Comparison of ENCODE assay signal across 8 mouse cellular contexts in the genomic region with DNA sequence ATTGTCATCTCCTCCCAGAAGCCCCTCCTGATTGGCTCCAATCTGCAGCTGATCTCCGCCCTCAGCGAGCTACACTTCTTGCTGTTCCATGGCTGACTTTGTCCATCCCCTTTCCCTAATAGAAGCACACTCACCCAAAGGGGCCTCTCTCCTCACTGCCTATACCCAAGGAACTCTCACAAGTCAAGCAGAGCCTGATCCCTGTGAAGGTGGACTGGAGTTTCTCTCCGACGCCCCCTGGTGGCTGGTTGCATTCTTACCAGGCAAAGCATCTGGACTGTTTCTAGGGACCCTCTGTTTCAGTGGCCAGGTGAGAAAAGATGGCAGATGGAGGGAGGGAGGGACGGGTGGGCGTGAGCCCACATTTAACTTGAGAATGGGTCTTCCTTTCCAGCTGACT. TPM values are rescaled to one million over a fixed set of nuclear protein-coding genes. Genes with fewer than 3 reads are reported as not detected.
DNase-seq lines count a peak whose midpoint lies in the region; ATAC-seq and TF ChIP-seq lines count a peak whose summit lies in the region.

No protein-coding gene starts in this region.

- no peak overlapping the region for H3K9ac ChIP-seq in heart, adult 2 months (ENCODE audit: low read depth, low read length)
- no peak overlapping the region for H3K9ac ChIP-seq in forebrain, embryonic 12.5 days
- no peak overlapping the region for H3K9ac ChIP-seq in hindbrain, embryonic 16.5 days (ENCODE audit: low read depth, low read length)
- no peak overlapping the region for H3K9ac ChIP-seq in limb, embryonic 13.5 days
- H3K9ac ChIP-seq in midbrain, embryonic 16.5 days (ENCODE audit: low read depth, low read length), result no peak overlapping the region

- H3K4me1 ChIP-seq in heart, adult 2 months (ENCODE audit: control insufficient read depth, insufficient read depth, low read length), result no peaks in the 10 kb centered on the region; the same call in 1 of the 2 replicates
- H3K4me1 ChIP-seq in forebrain, embryonic 12.5 days, result peaks cover 10% of the 10 kb centered on the region; the same call in 1 of the 2 replicates
- peaks cover 7% of the 10 kb centered on the region; the same call in 1 of the 2 replicates for H3K4me1 ChIP-seq in hindbrain, embryonic 16.5 days (ENCODE audit: control insufficient read depth, insufficient read depth, low read depth, low read length)
- no peaks in the 10 kb centered on the region for H3K4me1 ChIP-seq in limb, embryonic 13.5 days
- peaks cover 10% of the 10 kb centered on the region for H3K4me1 ChIP-seq in midbrain, embryonic 16.5 days (ENCODE audit: control insufficient read depth, insufficient read depth, low read length)

- no peaks in the 10 kb centered on the region for H3K79me2 ChIP-seq in heart, adult 2 months (replicated peaks; ENCODE audit: control insufficient read depth, insufficient read depth, low read length)

- TF ChIP-seq POLR2A in heart, adult 2 months (IDR thresholded peaks at IDR 0.05; ENCODE audit: insufficient read depth, low read depth, low read length), result no peak

- H3K27ac ChIP-seq in heart, adult 2 months, result no peak overlapping the region
- H3K27ac ChIP-seq in forebrain, embryonic 12.5 days, result no peak overlapping the region
- H3K27ac ChIP-seq in hindbrain, embryonic 16.5 days (ENCODE audit: low read depth, low read length), result no peak overlapping the region
- H3K27ac ChIP-seq in limb, embryonic 13.5 days, result no peak overlapping the region
- H3K27ac ChIP-seq in midbrain, embryonic 16.5 days (ENCODE audit: low read length), result no peak overlapping the region

- H3K9me3 ChIP-seq in forebrain, embryonic 12.5 days, result no peaks in the 10 kb centered on the region
- no peaks in the 10 kb centered on the region for H3K9me3 ChIP-seq in hindbrain, embryonic 16.5 days (ENCODE audit: control insufficient read depth, low read length)
- no peaks in the 10 kb centered on the region for H3K9me3 ChIP-seq in limb, embryonic 13.5 days
- no peaks in the 10 kb centered on the region for H3K9me3 ChIP-seq in midbrain, embryonic 16.5 days (replicated peaks; ENCODE audit: control insufficient read depth, low read length, poor library complexity, severe bottlenecking)

- no peak for TF ChIP-seq EP300 in heart, adult 2 months (IDR thresholded peaks at IDR 0.05; ENCODE audit: insufficient read depth, low read depth, low read length)

- no peak overlapping the region for H3K4me2 ChIP-seq in forebrain, embryonic 12.5 days
- H3K4me2 ChIP-seq in hindbrain, embryonic 16.5 days (ENCODE audit: low read length), result no peak overlapping the region
- no peak overlapping the region for H3K4me2 ChIP-seq in limb, embryonic 13.5 days (replicated peaks)
- no peak overlapping the region for H3K4me2 ChIP-seq in midbrain, embryonic 16.5 days (ENCODE audit: low read length)

- ATAC-seq in forebrain, embryonic 12.5 days (ENCODE audit: low FRiP score), result peak; percentile 65
- peak; percentile 41 for ATAC-seq in hindbrain, embryonic 16.5 days
- ATAC-seq in limb, embryonic 13.5 days (ENCODE audit: low FRiP score, low read depth), result peak; percentile 51; the same call in 1 of the 2 replicates
- 0 out of 2 replicates have a peak, but pooled peaks have one; percentile 50 for ATAC-seq in midbrain, embryonic 16.5 days

- peak; percentile 86 for TF ChIP-seq CTCF in heart, adult 2 months (IDR thresholded peaks at IDR 0.05)

- 26% methylated on average over 6 of the region's 6 CpGs for WGBS in heart, adult 2 months
- WGBS in forebrain, embryonic 12.5 days, result 26% methylated on average over 6 of the region's 6 CpGs
- WGBS in hindbrain, embryonic 16.5 days, result 22% methylated on average over 6 of the region's 6 CpGs
- 24% methylated on average over 6 of the region's 6 CpGs for WGBS in limb, embryonic 13.5 days
- WGBS in midbrain, embryonic 16.5 days, result 23% methylated on average over 6 of the region's 6 CpGs

- intact Hi-C loops in heart, adult 2 months (cut with DNase I), result loop anchor here (2.0 to 10.0 kb wide), 3 partner anchors 135 to 315 kb away; no protein-coding TSS in a partner anchor

- no peaks in the 10 kb centered on the region for H3K36me3 ChIP-seq in heart, adult 2 months (ENCODE audit: control insufficient read depth, insufficient read depth, low read length)
- H3K36me3 ChIP-seq in forebrain, embryonic 12.5 days (replicated peaks), result no peaks in the 10 kb centered on the region; the same call in 1 of the 2 replicates
- H3K36me3 ChIP-seq in hindbrain, embryonic 16.5 days (ENCODE audit: control insufficient read depth, insufficient read depth, low read length), result no peaks in the 10 kb centered on the region
- H3K36me3 ChIP-seq in limb, embryonic 13.5 days, result peaks cover 8% of the 10 kb centered on the region; the same call in 1 of the 2 replicates
- H3K36me3 ChIP-seq in midbrain, embryonic 16.5 days (ENCODE audit: control insufficient read depth, insufficient read depth, low read length), result no peaks in the 10 kb centered on the region

- DNase-seq in heart, adult 2 months, result peak; percentile 28 to 70
- no peak for DNase-seq in heart, adult 9 months (ENCODE audit: low spot score in 2 of 2)
- peak; percentile 65 for DNase-seq in c-Kit-positive CD71-positive TER-119-positive erythroid progenitor cells, embryonic 14.5 days (ENCODE audit: low spot score)
- peak; percentile 10 to 32 for DNase-seq in spleen, postnatal 36 days (ENCODE audit: low spot score in 2 of 2)

- no peaks in the 10 kb centered on the region for H3K27me3 ChIP-seq in heart, adult 2 months (ENCODE audit: control insufficient read depth, insufficient read depth, low read length)
- H3K27me3 ChIP-seq in forebrain, embryonic 12.5 days, result no peaks in the 10 kb centered on the region
- H3K27me3 ChIP-seq in hindbrain, embryonic 16.5 days (replicated peaks; ENCODE audit: control insufficient read depth, insufficient read depth, low read length), result no peaks in the 10 kb centered on the region
- no peaks in the 10 kb centered on the region for H3K27me3 ChIP-seq in limb, embryonic 13.5 days
- H3K27me3 ChIP-seq in midbrain, embryonic 16.5 days (ENCODE audit: control insufficient read depth, insufficient read depth, low read depth, low read length), result no peaks in the 10 kb centered on the region

- no peak overlapping the region for H3K4me3 ChIP-seq in heart, adult 2 months
- H3K4me3 ChIP-seq in forebrain, embryonic 12.5 days (replicated peaks), result no peak overlapping the region
- no peak overlapping the region for H3K4me3 ChIP-seq in hindbrain, embryonic 16.5 days (ENCODE audit: low read length)
- no peak overlapping the region for H3K4me3 ChIP-seq in limb, embryonic 13.5 days
- no peak overlapping the region for H3K4me3 ChIP-seq in midbrain, embryonic 16.5 days (ENCODE audit: low read depth, low read length)

RNA-seq across cellular contexts. Expression of a gene that starts 14.9 kb away (rescaled TPM):
- total RNA-seq in heart, adult 2 months (2021), result 10 to 100 TPM; 17.8 to 20.9 TPM
- 25.1 and 25.5 TPM in 2 replicates for polyA plus RNA-seq in heart, adult 2 months (2012; rRNA removed)
- 19.1 and 20.8 TPM in 2 replicates for polyA plus RNA-seq in forebrain, embryonic 12.5 days (2016; fragmentation: Nextera tagmentation; extraction: Ambion mirVana)
- 19.6 and 20.6 TPM in 2 replicates for polyA plus RNA-seq in hindbrain, embryonic 16.5 days (2015; fragmentation: Nextera tagmentation; extraction: Ambion mirVana)
- 21.3 and 23.1 TPM in 2 replicates for polyA plus RNA-seq in limb, embryonic 13.5 days (2015; fragmentation: Nextera tagmentation; extraction: Ambion mirVana)
- 19.8 and 20.5 TPM in 2 replicates for polyA plus RNA-seq in midbrain, embryonic 16.5 days (2015; fragmentation: Nextera tagmentation; extraction: Ambion mirVana)

RNA-seq across cellular contexts. Expression of a gene that starts 18.7 kb away (rescaled TPM):
- 10 to 100 TPM; 40.9 to 49.7 TPM for total RNA-seq in heart, adult 2 months (2021)
- polyA plus RNA-seq in heart, adult 2 months (2012; rRNA removed), result 18.6 and 25.7 TPM in 2 replicates
- polyA plus RNA-seq in forebrain, embryonic 12.5 days (2016; fragmentation: Nextera tagmentation; extraction: Ambion mirVana), result 31.2 and 35.1 TPM in 2 replicates
- polyA plus RNA-seq in hindbrain, embryonic 16.5 days (2015; fragmentation: Nextera tagmentation; extraction: Ambion mirVana), result 20.6 and 22.7 TPM in 2 replicates
- 15.8 and 16.5 TPM in 2 replicates for polyA plus RNA-seq in limb, embryonic 13.5 days (2015; fragmentation: Nextera tagmentation; extraction: Ambion mirVana)
- polyA plus RNA-seq in midbrain, embryonic 16.5 days (2015; fragmentation: Nextera tagmentation; extraction: Ambion mirVana), result 23.0 and 24.4 TPM in 2 replicates

Comparison
In these comparisons a context has a peak if more than half of its experiments do, and no peak if none do; other contexts are left out.
1. DNase-seq: peak in heart, adult 2 months (2 of 2), c-Kit-positive CD71-positive TER-119-positive erythroid progenitor cells, embryonic 14.5 days (single experiment) and spleen, postnatal 36 days (2 of 2); none in heart, adult 9 months (0 of 2).
2. Peak in every context shown above with its lines, with median percentiles within 50 percentile points of each other: ATAC-seq.